Mouse (Mus musculus): ENCODE measurements around the gene Mamdc2.

Mamdc2 gene

GRCm38 (mm10) chr19:23354738-23355137 is 93.5 kb downstream of the Mamdc2 start:
- DNase-seq, result no peak

GRCm38 (mm10) chr19:23353881-23354401 is 94.3 kb downstream of the Mamdc2 start:
- DNase-seq, result peak; percentile 16 to 46

- DNase-seq, result no peak
Measured at GRCm38 (mm10) chr19:23353161-23353560, 95.1 kb downstream of the Mamdc2 start.

- peak; percentile 32 to 36 for DNase-seq
Measured at GRCm38 (mm10) chr19:23351808-23352491, 96.3 kb downstream of the Mamdc2 start.

- DNase-seq, result no peak
Measured at GRCm38 (mm10) chr19:23349930-23350329, 98.3 kb downstream of the Mamdc2 start.

GRCm38 (mm10) chr19:23342782-23343181 is 105.5 kb downstream of the Mamdc2 start:
- DNase-seq, result no peak

GRCm38 (mm10) chr19:23332883-23333282 is 115.4 kb downstream of the Mamdc2 start:
- DNase-seq, result no peak

- DNase-seq, result no peak
Measured at GRCm38 (mm10) chr19:23330842-23331241, 117.4 kb downstream of the Mamdc2 start.

GRCm38 (mm10) chr19:23329346-23329745 is 118.9 kb downstream of the Mamdc2 start:
- DNase-seq, result no peak

GRCm38 (mm10) chr19:23327056-23327640 is 121.1 kb downstream of the Mamdc2 start:
- DNase-seq, result no peak

- DNase-seq, result peak; percentile 6 to 11
Measured at GRCm38 (mm10) chr19:23323107-23323506, 125.1 kb downstream of the Mamdc2 start.

GRCm38 (mm10) chr19:23317989-23318358 is 130.3 kb downstream of the Mamdc2 start:
- DNase-seq, result no peak

- DNase-seq, result no peak
Measured at GRCm38 (mm10) chr19:23317295-23317988, 130.8 kb downstream of the Mamdc2 start.

GRCm38 (mm10) chr19:23316851-23317250 is 131.4 kb downstream of the Mamdc2 start:
- no peak for DNase-seq

GRCm38 (mm10) chr19:23309979-23310378 is 138.3 kb downstream of the Mamdc2 start:
- DNase-seq, result no peak

- DNase-seq, result no peak
Measured at GRCm38 (mm10) chr19:23306671-23307070, 141.6 kb downstream of the Mamdc2 start.

- DNase-seq, result no peak
Measured at GRCm38 (mm10) chr19:23299987-23300386, 148.3 kb downstream of the Mamdc2 start.

- no peak for DNase-seq
Measured at GRCm38 (mm10) chr19:23298917-23299316, 149.3 kb downstream of the Mamdc2 start.

- no peak for DNase-seq
Measured at GRCm38 (mm10) chr19:23297191-23297590, 151.1 kb downstream of the Mamdc2 start.

GRCm38 (mm10) chr19:23289251-23289650 is 159.0 kb downstream of the Mamdc2 start:
- no peak for DNase-seq

GRCm38 (mm10) chr19:23281911-23282660 is 166.2 kb downstream of the Mamdc2 start:
- no peak for DNase-seq

- no peak for DNase-seq
Measured at GRCm38 (mm10) chr19:23274054-23274724, 174.1 kb downstream of the Mamdc2 start.
